Mouse (Mus musculus) midbrain, embryonic 16.5 days (tissue): Measurements from ENCODE around the gene Phyh. TPM values are rescaled to one million over a fixed set of nuclear protein-coding genes. Genes with fewer than 3 reads are reported as not detected.

Experiments
- ATAC-seq: fragments of 200-750 bp; cut with Nextera tagmentation; 2 replicates; pipeline ENCODE4 v1.8.0; 2017; ENCODE audit warnings: moderate TSS enrichment
- H3K27ac ChIP-seq: fragments of 300-500 bp; sonication (generic); 2 replicates; pipeline ENCODE4 v1.5.1; 2014; ENCODE audit warnings: mild to moderate bottlenecking, low read length, mixed read lengths
- H3K27me3 ChIP-seq: fragments of 300-500 bp; sonication (generic); 2 replicates; pipeline ENCODE4 v1.6.1; 2014; ENCODE audit warnings: low read depth, low read length, mixed read lengths; ENCODE audit not compliant: control insufficient read depth, insufficient read depth
- H3K36me3 ChIP-seq: fragments of 300-500 bp; sonication (generic); 2 replicates; pipeline ENCODE4 v1.6.1; 2014; ENCODE audit warnings: mild to moderate bottlenecking, low read length, moderate library complexity, mixed read lengths; ENCODE audit not compliant: control insufficient read depth, insufficient read depth
- H3K4me1 ChIP-seq: fragments of 300-500 bp; sonication (generic); 2 replicates; pipeline ENCODE4 v1.6.1; 2014; ENCODE audit warnings: mild to moderate bottlenecking, low read length, mixed read lengths; ENCODE audit not compliant: control insufficient read depth, insufficient read depth
- H3K4me2 ChIP-seq: fragments of 300-500 bp; sonication (generic); 2 replicates; pipeline ENCODE4 v1.6.1; 2014; ENCODE audit warnings: mild to moderate bottlenecking, low read length, mixed read lengths
- H3K4me3 ChIP-seq: fragments of 300-500 bp; sonication (generic); 2 replicates; pipeline ENCODE4 v1.5.1; 2014; ENCODE audit warnings: low read depth, mild to moderate bottlenecking, low read length, moderate library complexity, mixed read lengths
- H3K9ac ChIP-seq: fragments of 300-500 bp; sonication (generic); 2 replicates; pipeline ENCODE4 v1.6.1; 2014; ENCODE audit warnings: low read depth, low read length, mixed read lengths
- H3K9me3 ChIP-seq: fragments of 300-500 bp; sonication (generic); replicated peaks from 2 replicates; pipeline ENCODE4 v1.6.1; 2014; ENCODE audit warnings: mild to moderate bottlenecking, low read length, mixed read lengths; ENCODE audit not compliant: control insufficient read depth, poor library complexity, severe bottlenecking
- WGBS: fragments of 180-500 bp; shearing (Covaris S2); extraction: QIAGEN DNeasy Blood & Tissue Kit; methylation state at CpG from one replicate; pipeline ENCODE4 v1.1.7; 2014; 5-methylcytosine and 5-hydroxymethylcytosine counted together
- polyA plus RNA-seq: library from polyadenylated mRNA; unstranded; fragments of >200 nt; fragmentation: Nextera tagmentation; extraction: Ambion mirVana; gene quantifications from 2 replicates; pipeline ENCODE4 v1.2.1, GENCODE M21; 2015

The Phyh gene
- polyA plus RNA-seq, 1 experiment from 2014 or later: 99.9 TPM

GRCm38 (mm10) chr2:4883009-4883704 lies 35.7 kb upstream of the Phyh start:
- H3K4me3 ChIP-seq: peak overlapping the region; percentile 61
- H3K27ac ChIP-seq: peak overlapping the region; percentile 100
- peaks cover 13% of the 10 kb centered on the region for H3K36me3 ChIP-seq
- peaks cover 18% of the 10 kb centered on the region for H3K4me1 ChIP-seq
- WGBS: under 1% methylated on average over 18 of the region's 18 CpGs
- no peaks in the 10 kb centered on the region for H3K9me3 ChIP-seq
- no peaks in the 10 kb centered on the region for H3K27me3 ChIP-seq
- ATAC-seq: no peak
- H3K4me2 ChIP-seq: peak overlapping the region; percentile 75
- peak overlapping the region; percentile 99 for H3K9ac ChIP-seq

DNA sequence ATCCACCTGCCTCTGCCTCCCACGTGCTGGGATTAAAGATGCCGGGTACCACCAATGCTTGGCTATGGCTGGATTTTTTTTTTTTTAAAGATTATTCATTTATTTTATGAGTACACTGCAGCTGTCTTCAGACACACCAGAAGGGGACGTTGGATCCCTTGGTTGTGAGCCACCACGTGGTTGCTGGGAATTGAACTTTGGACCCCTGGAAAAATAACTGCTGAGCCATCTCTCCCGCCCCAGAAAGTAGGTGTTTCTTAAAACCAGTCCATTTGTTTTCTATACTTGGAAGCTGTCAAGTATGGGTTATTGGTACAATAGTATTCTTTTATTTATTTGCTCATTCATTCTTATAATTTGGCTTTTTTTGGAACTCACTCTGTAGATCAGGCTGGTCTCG lies 31.9 kb upstream of the Phyh start:
- no peaks in the 10 kb centered on the region for H3K27me3 ChIP-seq
- H3K4me1 ChIP-seq: peaks cover 11% of the 10 kb centered on the region
- 95% methylated on average over 6 of the region's 6 CpGs for WGBS
- H3K9ac ChIP-seq: no peak overlapping the region
- H3K9me3 ChIP-seq: no peaks in the 10 kb centered on the region
- peaks cover 25% of the 10 kb centered on the region for H3K36me3 ChIP-seq
- H3K27ac ChIP-seq: no peak overlapping the region
- H3K4me2 ChIP-seq: no peak overlapping the region
- no peak overlapping the region for H3K4me3 ChIP-seq
- no peak for ATAC-seq

- H3K27me3 ChIP-seq: no peaks in the 10 kb centered on the region
- peaks cover 37% of the 10 kb centered on the region for H3K36me3 ChIP-seq
- no peak overlapping the region for H3K4me2 ChIP-seq
- H3K4me1 ChIP-seq: no peaks in the 10 kb centered on the region
- H3K4me3 ChIP-seq: no peak overlapping the region
- 85% methylated on average over 2 of the region's 2 CpGs for WGBS
- no peak overlapping the region for H3K9ac ChIP-seq
- H3K9me3 ChIP-seq: no peaks in the 10 kb centered on the region
- no peak for ATAC-seq
- H3K27ac ChIP-seq: no peak overlapping the region
These were observed 23.2 kb upstream of the Phyh start for GRCm38 (mm10) chr2:4895598-4895997.

DNA sequence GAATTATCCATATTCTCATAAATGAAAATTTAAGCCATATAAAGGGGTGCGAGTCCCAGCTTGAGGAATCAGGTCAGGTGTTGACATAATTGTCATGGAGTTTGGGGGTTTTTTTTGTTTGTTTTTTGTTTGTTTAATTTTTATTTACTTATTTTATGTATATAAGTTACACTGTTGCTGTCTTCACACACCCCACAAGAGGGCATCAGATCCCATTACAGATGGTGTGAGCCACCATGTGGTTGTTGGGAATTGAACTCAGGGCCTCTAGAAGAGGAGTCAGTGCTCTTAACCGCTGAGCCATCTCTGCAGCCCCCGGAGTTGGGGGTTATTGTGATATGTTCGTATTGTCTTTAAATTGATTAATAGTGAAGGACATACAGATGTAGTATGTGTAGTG lies 21.8 kb upstream of the Phyh start:
- H3K9me3 ChIP-seq: no peaks in the 10 kb centered on the region
- H3K36me3 ChIP-seq: peaks cover 42% of the 10 kb centered on the region
- no peak overlapping the region for H3K4me3 ChIP-seq
- no peaks in the 10 kb centered on the region for H3K4me1 ChIP-seq
- no peaks in the 10 kb centered on the region for H3K27me3 ChIP-seq
- WGBS: 96% methylated on average over 4 of the region's 4 CpGs
- ATAC-seq: no peak
- no peak overlapping the region for H3K9ac ChIP-seq
- H3K4me2 ChIP-seq: no peak overlapping the region
- H3K27ac ChIP-seq: no peak overlapping the region

DNA sequence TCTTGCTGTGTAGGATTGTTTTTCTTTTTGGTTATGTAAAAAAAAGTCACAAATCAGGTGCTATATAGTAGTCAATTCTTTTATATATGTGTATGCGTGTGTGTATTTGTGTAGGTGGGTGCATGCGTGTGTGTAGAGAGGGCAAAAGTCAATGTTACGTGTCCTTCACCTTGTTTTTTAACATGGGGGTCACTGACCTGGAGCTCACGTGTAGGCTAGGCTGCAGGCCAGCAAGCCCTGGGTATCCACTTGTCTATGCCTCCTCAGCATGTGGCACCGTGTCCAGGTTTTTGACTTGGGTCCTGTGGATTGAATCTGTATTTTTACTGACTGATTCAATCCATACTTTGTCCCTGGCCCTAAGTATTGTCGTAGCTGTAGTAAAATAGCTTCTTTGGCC lies 18.2 kb upstream of the Phyh start:
- no peak overlapping the region for H3K4me3 ChIP-seq

DNA sequence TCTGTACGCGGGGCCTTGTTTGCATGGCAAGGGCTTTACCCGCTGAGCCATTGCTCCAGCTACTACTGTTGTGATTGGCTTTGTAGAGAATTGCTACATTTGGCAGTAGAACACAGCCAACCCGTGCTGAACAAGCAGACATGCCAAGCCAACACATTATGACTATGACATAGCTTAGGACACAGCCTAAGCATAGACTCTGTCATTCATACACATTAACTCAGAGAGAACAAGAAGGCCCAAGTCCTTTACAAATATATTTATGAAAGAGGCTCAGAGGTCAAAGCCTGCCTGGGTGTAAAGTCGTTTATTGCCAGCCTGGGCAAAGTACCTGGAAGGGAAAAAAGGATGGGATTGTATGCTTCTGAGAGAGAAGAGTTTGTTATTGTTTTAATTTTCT lies 16.5 kb upstream of the Phyh start:
- Histone ChIP-seq H3K9ac (no peak overlapping the region), H3K4me2 (no peak overlapping the region), H3K4me1 (no peaks in the 10 kb centered on the region), H3K9me3 (no peaks in the 10 kb centered on the region), H3K4me3 (no peak overlapping the region), H3K36me3 (peaks cover 46% of the 10 kb centered on the region), H3K27ac (no peak overlapping the region), H3K27me3 (no peaks in the 10 kb centered on the region)
- 96% methylated on average over 5 of the region's 5 CpGs for WGBS
- no peak for ATAC-seq

More for the DNA sequence above, 18.2 kb upstream of the Phyh start:
- Histone ChIP-seq H3K4me1 (no peaks in the 10 kb centered on the region), H3K4me2 (no peak overlapping the region), H3K36me3 (peaks cover 40% of the 10 kb centered on the region), H3K9me3 (no peaks in the 10 kb centered on the region), H3K27ac (no peak overlapping the region), H3K27me3 (no peaks in the 10 kb centered on the region), H3K9ac (no peak overlapping the region)
- WGBS: 94% methylated on average over 6 of the region's 6 CpGs
- ATAC-seq: no peak

GRCm38 (mm10) chr2:4907120-4907519 lies 11.7 kb upstream of the Phyh start:
- Histone ChIP-seq H3K27me3 (no peaks in the 10 kb centered on the region), H3K4me3 (no peak overlapping the region), H3K9ac (no peak overlapping the region), H3K36me3 (peaks cover 27% of the 10 kb centered on the region), H3K27ac (no peak overlapping the region), H3K9me3 (no peaks in the 10 kb centered on the region), H3K4me1 (no peaks in the 10 kb centered on the region), H3K4me2 (no peak overlapping the region)
- no peak for ATAC-seq
- 84% methylated on average over 6 of the region's 6 CpGs for WGBS

DNA sequence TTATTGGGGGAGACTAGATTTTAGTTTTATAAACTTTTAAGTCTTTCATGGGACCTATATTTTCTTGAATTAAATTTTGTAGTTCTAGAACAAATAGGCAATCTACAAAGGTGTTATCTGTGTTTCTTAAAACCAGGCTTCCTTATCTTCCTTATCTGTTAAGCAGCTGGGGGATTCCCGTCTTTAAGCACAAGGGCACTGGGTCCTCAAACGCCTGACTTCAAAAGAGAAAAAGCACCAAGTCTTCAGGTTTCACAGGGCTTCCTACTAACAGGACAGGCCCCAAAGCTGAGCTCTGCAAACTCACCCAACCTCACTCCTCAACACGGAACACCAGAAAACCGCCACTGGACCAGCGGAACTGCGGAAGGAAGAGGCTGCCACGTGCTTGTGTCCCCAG lies 10.9 kb upstream of the Phyh start:
- Histone ChIP-seq H3K27me3 (no peaks in the 10 kb centered on the region), H3K36me3 (peaks cover 25% of the 10 kb centered on the region), H3K9me3 (no peaks in the 10 kb centered on the region; the same call in 1 of the 2 replicates), H3K27ac (no peak overlapping the region), H3K9ac (no peak overlapping the region), H3K4me1 (no peaks in the 10 kb centered on the region), H3K4me2 (no peak overlapping the region), H3K4me3 (no peak overlapping the region)
- 87% methylated on average over 7 of the region's 7 CpGs for WGBS
- ATAC-seq: no peak

DNA sequence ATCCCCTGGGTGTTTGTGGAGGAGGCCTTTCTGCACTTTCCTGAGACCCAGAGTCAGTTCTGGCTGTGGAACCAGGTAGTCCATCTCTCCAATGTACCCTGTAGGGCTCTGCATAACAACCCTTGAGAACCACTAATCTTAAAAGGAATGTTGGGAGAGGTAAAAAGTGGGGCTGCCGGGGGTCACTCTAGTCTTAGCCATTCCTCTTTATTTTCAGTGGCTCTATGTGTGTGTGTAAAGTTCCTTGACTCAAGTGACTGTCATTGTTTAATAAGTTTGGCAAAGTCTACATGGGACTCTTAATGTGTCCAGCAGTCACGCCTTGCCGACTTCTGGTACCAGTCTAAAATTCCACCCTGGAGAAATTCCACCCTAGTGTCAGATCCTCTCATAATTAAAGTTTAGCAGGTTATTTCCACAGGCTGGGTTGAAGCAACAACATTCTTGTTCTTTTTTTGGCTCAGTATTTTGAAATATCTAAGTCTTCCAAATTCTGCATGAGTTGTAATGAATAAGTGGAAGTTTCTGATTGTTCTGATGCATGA lies 10.0 kb upstream of the Phyh start:
- WGBS: 90% methylated on average over 3 of the region's 3 CpGs
- Histone ChIP-seq H3K4me2 (no peak overlapping the region), H3K27me3 (no peaks in the 10 kb centered on the region), H3K4me1 (no peaks in the 10 kb centered on the region), H3K9ac (no peak overlapping the region), H3K4me3 (no peak overlapping the region), H3K9me3 (no peaks in the 10 kb centered on the region; the same call in 1 of the 2 replicates), H3K36me3 (peaks cover 25% of the 10 kb centered on the region), H3K27ac (no peak overlapping the region)
- no peak for ATAC-seq
